Mouse (Mus musculus): Measurements from ENCODE around the gene Armc2. TPM values are rescaled to one million over a fixed set of nuclear protein-coding genes. Genes with fewer than 3 reads are reported as not detected.

Gene Armc2
- polyA plus RNA-seq, 1 experiment from 2014 or later, result 2.5 TPM

GRCm38 (mm10) chr10:42031021-42031420 lies 12.8 kb upstream of the Armc2 start:
- Histone ChIP-seq H3K4me2 (ENCODE audit: low read depth, low read length) (peak overlapping the region; percentile 61), H3K36me3 (ENCODE audit: control insufficient read depth, insufficient read depth) (no peaks in the 10 kb centered on the region), H3K27ac (ENCODE audit: low read length) (peak overlapping the region; percentile 53), H3K9ac (ENCODE audit: low read length) (peak overlapping the region; percentile 65), H3K4me3 (ENCODE audit: low read length) (peak overlapping the region; percentile 33), H3K9me3 (replicated peaks; ENCODE audit: control insufficient read depth, low read length) (no peaks in the 10 kb centered on the region), H3K4me1 (ENCODE audit: control insufficient read depth, insufficient read depth, low read length) (peaks cover 12% of the 10 kb centered on the region), H3K27me3 (ENCODE audit: control insufficient read depth, insufficient read depth, low read length) (no peaks in the 10 kb centered on the region)
- ATAC-seq (replicated peaks; ENCODE audit: extremely low read depth, insufficient read depth, low FRiP score), result peak; percentile 59; the same call in 1 of the 2 replicates
- 14% methylated on average over 16 of the region's 16 CpGs for WGBS

- no peak for ATAC-seq (replicated peaks; ENCODE audit: extremely low read depth, insufficient read depth, low FRiP score)
- no peak overlapping the region for H3K9ac ChIP-seq (ENCODE audit: low read length)
- H3K4me3 ChIP-seq (ENCODE audit: low read length), result no peak overlapping the region
- peaks cover 12% of the 10 kb centered on the region for H3K4me1 ChIP-seq (ENCODE audit: control insufficient read depth, insufficient read depth, low read length)
- H3K27ac ChIP-seq (ENCODE audit: low read length), result no peak overlapping the region
- H3K4me2 ChIP-seq (ENCODE audit: low read depth, low read length), result no peak overlapping the region
- no peaks in the 10 kb centered on the region for H3K36me3 ChIP-seq (ENCODE audit: control insufficient read depth, insufficient read depth)
- no peaks in the 10 kb centered on the region for H3K27me3 ChIP-seq (ENCODE audit: control insufficient read depth, insufficient read depth, low read length)
- 62% methylated on average over 5 of the region's 5 CpGs for WGBS
- H3K9me3 ChIP-seq (replicated peaks; ENCODE audit: control insufficient read depth, low read length), result no peaks in the 10 kb centered on the region
These were observed 11.3 kb upstream of the Armc2 start for GRCm38 (mm10) chr10:42029502-42029901.

GRCm38 (mm10) chr10:42027337-42027736 lies 9.1 kb upstream of the Armc2 start:
- Histone ChIP-seq H3K9ac (ENCODE audit: low read length) (no peak overlapping the region), H3K4me2 (ENCODE audit: low read depth, low read length) (no peak overlapping the region), H3K4me3 (ENCODE audit: low read length) (no peak overlapping the region), H3K27me3 (ENCODE audit: control insufficient read depth, insufficient read depth, low read length) (no peaks in the 10 kb centered on the region), H3K4me1 (ENCODE audit: control insufficient read depth, insufficient read depth, low read length) (peaks cover 12% of the 10 kb centered on the region), H3K9me3 (replicated peaks; ENCODE audit: control insufficient read depth, low read length) (no peaks in the 10 kb centered on the region), H3K27ac (ENCODE audit: low read length) (no peak overlapping the region), H3K36me3 (ENCODE audit: control insufficient read depth, insufficient read depth) (no peaks in the 10 kb centered on the region)
- no peak for ATAC-seq (replicated peaks; ENCODE audit: extremely low read depth, insufficient read depth, low FRiP score)
- 73% methylated on average over 11 of the region's 11 CpGs for WGBS

GRCm38 (mm10) chr10:42024406-42024805 lies 6.2 kb upstream of the Armc2 start:
- H3K9ac ChIP-seq (ENCODE audit: low read length), result no peak overlapping the region
- H3K4me1 ChIP-seq (ENCODE audit: control insufficient read depth, insufficient read depth, low read length), result peaks cover 5% of the 10 kb centered on the region
- H3K27ac ChIP-seq (ENCODE audit: low read length), result no peak overlapping the region
- no peaks in the 10 kb centered on the region for H3K27me3 ChIP-seq (ENCODE audit: control insufficient read depth, insufficient read depth, low read length)
- no peak overlapping the region for H3K4me2 ChIP-seq (ENCODE audit: low read depth, low read length)
- H3K9me3 ChIP-seq (replicated peaks; ENCODE audit: control insufficient read depth, low read length), result no peaks in the 10 kb centered on the region
- 68% methylated on average over 6 of the region's 6 CpGs for WGBS
- H3K36me3 ChIP-seq (ENCODE audit: control insufficient read depth, insufficient read depth), result no peaks in the 10 kb centered on the region
- 0 out of 2 replicates have a peak, but pooled peaks have one; percentile 37 for ATAC-seq (replicated peaks; ENCODE audit: extremely low read depth, insufficient read depth, low FRiP score)
- H3K4me3 ChIP-seq (ENCODE audit: low read length), result no peak overlapping the region

- H3K4me3 ChIP-seq (ENCODE audit: low read length), result no peak overlapping the region
- H3K4me1 ChIP-seq (ENCODE audit: control insufficient read depth, insufficient read depth, low read length), result peaks cover 8% of the 10 kb centered on the region
- peaks cover 2% of the 10 kb centered on the region; the same call in 1 of the 2 replicates for H3K27me3 ChIP-seq (ENCODE audit: control insufficient read depth, insufficient read depth, low read length)
- H3K4me2 ChIP-seq (ENCODE audit: low read depth, low read length), result no peak overlapping the region
- WGBS, result 72% methylated on average over 9 of the region's 9 CpGs
- H3K9me3 ChIP-seq (replicated peaks; ENCODE audit: control insufficient read depth, low read length), result no peaks in the 10 kb centered on the region
- no peak overlapping the region for H3K27ac ChIP-seq (ENCODE audit: low read length)
- no peaks in the 10 kb centered on the region for H3K36me3 ChIP-seq (ENCODE audit: control insufficient read depth, insufficient read depth)
- no peak for ATAC-seq (replicated peaks; ENCODE audit: extremely low read depth, insufficient read depth, low FRiP score)
- H3K9ac ChIP-seq (ENCODE audit: low read length), result no peak overlapping the region
These were observed 3.3 kb upstream of the Armc2 start for GRCm38 (mm10) chr10:42021536-42021935.

GRCm38 (mm10) chr10:42014086-42014485 lies 4.2 kb downstream of the Armc2 start:
- H3K9me3 ChIP-seq (replicated peaks; ENCODE audit: control insufficient read depth, low read length), result no peaks in the 10 kb centered on the region
- 77% methylated on average over 5 of the region's 5 CpGs for WGBS
- no peak overlapping the region for H3K9ac ChIP-seq (ENCODE audit: low read length)
- ATAC-seq (replicated peaks; ENCODE audit: extremely low read depth, insufficient read depth, low FRiP score), result no peak
- peaks cover 8% of the 10 kb centered on the region for H3K4me1 ChIP-seq (ENCODE audit: control insufficient read depth, insufficient read depth, low read length)
- peaks cover 2% of the 10 kb centered on the region; the same call in 1 of the 2 replicates for H3K27me3 ChIP-seq (ENCODE audit: control insufficient read depth, insufficient read depth, low read length)
- no peak overlapping the region for H3K4me3 ChIP-seq (ENCODE audit: low read length)
- no peaks in the 10 kb centered on the region for H3K36me3 ChIP-seq (ENCODE audit: control insufficient read depth, insufficient read depth)
- H3K27ac ChIP-seq (ENCODE audit: low read length), result no peak overlapping the region
- H3K4me2 ChIP-seq (ENCODE audit: low read depth, low read length), result no peak overlapping the region

GRCm38 (mm10) chr10:42010761-42011435 lies 7.3 kb downstream of the Armc2 start:
- Histone ChIP-seq H3K4me1 (ENCODE audit: control insufficient read depth, insufficient read depth, low read length) (peaks cover 3% of the 10 kb centered on the region), H3K27me3 (ENCODE audit: control insufficient read depth, insufficient read depth, low read length) (no peaks in the 10 kb centered on the region), H3K9me3 (replicated peaks; ENCODE audit: control insufficient read depth, low read length) (no peaks in the 10 kb centered on the region), H3K4me3 (ENCODE audit: low read length) (no peak overlapping the region), H3K27ac (ENCODE audit: low read length) (no peak overlapping the region), H3K4me2 (ENCODE audit: low read depth, low read length) (no peak overlapping the region), H3K9ac (ENCODE audit: low read length) (no peak overlapping the region), H3K36me3 (ENCODE audit: control insufficient read depth, insufficient read depth) (no peaks in the 10 kb centered on the region)
- WGBS, result 81% methylated on average over 10 of the region's 10 CpGs
- no peak for ATAC-seq (replicated peaks; ENCODE audit: extremely low read depth, insufficient read depth, low FRiP score)

- ATAC-seq (replicated peaks; ENCODE audit: extremely low read depth, insufficient read depth, low FRiP score), result peak; percentile 90
- H3K9ac ChIP-seq (ENCODE audit: low read length), result peak overlapping the region; percentile 29; the same call in 1 of the 2 replicates
- H3K4me3 ChIP-seq (ENCODE audit: low read length), result peak overlapping the region; percentile 5; the same call in 1 of the 2 replicates
- H3K27me3 ChIP-seq (ENCODE audit: control insufficient read depth, insufficient read depth, low read length), result no peaks in the 10 kb centered on the region
- H3K36me3 ChIP-seq (ENCODE audit: control insufficient read depth, insufficient read depth), result no peaks in the 10 kb centered on the region
- H3K9me3 ChIP-seq (replicated peaks; ENCODE audit: control insufficient read depth, low read length), result no peaks in the 10 kb centered on the region
- peak overlapping the region; percentile 85 for H3K27ac ChIP-seq (ENCODE audit: low read length)
- peaks cover 22% of the 10 kb centered on the region for H3K4me1 ChIP-seq (ENCODE audit: control insufficient read depth, insufficient read depth, low read length)
- WGBS, result 51% methylated on average over 3 of the region's 3 CpGs
- peak overlapping the region; percentile 46 for H3K4me2 ChIP-seq (ENCODE audit: low read depth, low read length)
These were observed 13.0 kb downstream of the Armc2 start for GRCm38 (mm10) chr10:42005259-42005658.

- H3K27ac ChIP-seq (ENCODE audit: low read length), result peak overlapping the region; percentile 85
- peak; percentile 59 for ATAC-seq (replicated peaks; ENCODE audit: extremely low read depth, insufficient read depth, low FRiP score)
- no peaks in the 10 kb centered on the region for H3K27me3 ChIP-seq (ENCODE audit: control insufficient read depth, insufficient read depth, low read length)
- H3K36me3 ChIP-seq (ENCODE audit: control insufficient read depth, insufficient read depth), result no peaks in the 10 kb centered on the region
- H3K4me3 ChIP-seq (ENCODE audit: low read length), result peak overlapping the region; percentile 5; the same call in 1 of the 2 replicates
- peak overlapping the region; percentile 46 for H3K4me2 ChIP-seq (ENCODE audit: low read depth, low read length)
- no peaks in the 10 kb centered on the region for H3K9me3 ChIP-seq (replicated peaks; ENCODE audit: control insufficient read depth, low read length)
- WGBS, result 30% methylated on average over 7 of the region's 7 CpGs
- H3K9ac ChIP-seq (ENCODE audit: low read length), result peak overlapping the region; percentile 29; the same call in 1 of the 2 replicates
- peaks cover 22% of the 10 kb centered on the region for H3K4me1 ChIP-seq (ENCODE audit: control insufficient read depth, insufficient read depth, low read length)
These were observed 13.6 kb downstream of the Armc2 start for GRCm38 (mm10) chr10:42004690-42005089.

Measured in heart, embryonic 16.5 days (tissue).